Mouse (Mus musculus): ENCODE results near the gene 2310011J03Rik. TPM values are rescaled to one million over a fixed set of nuclear protein-coding genes. Genes with fewer than 3 reads are reported as not detected.

Gene 2310011J03Rik
- polyA plus RNA-seq, 1 experiment from 2014 or later, result 64.8 TPM

DNA sequence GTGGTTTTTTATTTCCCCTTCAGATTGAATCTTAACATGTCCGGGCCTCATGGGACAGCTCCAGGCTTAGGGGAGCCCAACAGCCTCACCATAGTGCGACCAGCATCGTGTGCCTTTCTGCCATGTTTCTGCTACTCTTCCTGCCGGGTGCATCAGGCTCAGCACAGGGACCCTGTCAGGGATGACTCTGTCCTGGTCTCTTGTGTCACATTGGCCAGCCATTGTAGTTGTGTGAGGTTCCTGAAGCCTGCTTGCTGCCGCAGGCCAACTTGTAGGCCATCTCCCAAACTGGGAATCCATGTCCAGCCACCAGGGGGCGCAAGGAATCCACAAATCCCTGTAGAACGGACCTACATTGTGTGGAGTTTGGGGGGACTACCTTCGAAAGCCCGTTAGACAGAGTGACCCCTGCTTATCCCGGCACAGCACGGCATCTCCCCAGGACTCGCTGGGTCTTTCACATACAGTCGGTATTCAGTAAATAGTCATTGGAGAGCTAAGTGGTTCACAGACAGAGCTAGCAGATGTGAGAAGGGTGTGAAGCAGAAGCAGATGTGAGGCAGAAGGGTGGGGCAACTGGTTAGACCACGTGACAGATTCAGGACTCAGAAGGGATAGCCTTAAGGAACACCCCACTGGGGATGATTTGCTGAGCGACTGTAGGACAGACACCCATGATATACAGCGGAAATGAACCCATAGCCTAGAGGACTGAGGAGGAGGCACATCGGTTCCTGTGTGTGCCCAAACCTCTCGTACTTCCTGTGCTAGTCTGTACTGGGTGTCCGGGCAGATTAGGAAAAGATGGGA, 19.8 kb upstream of the 2310011J03Rik start:
- Histone ChIP-seq H3K4me2 (replicated peaks; ENCODE audit: low read depth, low read length) (0 out of 2 replicates have a peak overlapping the region, but pooled peaks have one; percentile 15), H3K27me3 (replicated peaks; ENCODE audit: insufficient read depth, low read length) (peaks cover 22% of the 10 kb centered on the region), H3K36me3 (ENCODE audit: insufficient read depth, low read length) (no peaks in the 10 kb centered on the region)

DNA sequence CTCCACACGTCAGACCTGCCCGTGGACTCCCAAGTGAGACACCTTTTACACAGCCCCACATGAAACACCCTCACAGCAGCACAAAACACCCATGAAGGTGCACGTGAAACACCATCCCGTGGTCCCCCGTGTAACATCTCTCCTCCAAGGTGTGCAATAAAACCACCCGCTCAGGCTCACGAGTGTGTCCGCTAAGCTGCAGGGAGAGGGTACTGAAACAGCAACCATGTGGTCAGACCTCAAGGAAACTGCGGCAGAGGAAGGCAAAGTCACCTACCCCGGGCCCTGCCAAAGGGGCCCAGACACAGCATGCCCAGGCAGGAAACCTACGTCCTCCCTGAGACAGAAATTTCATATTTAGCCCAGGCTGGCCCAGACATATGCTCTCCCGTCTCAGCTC, 15.9 kb upstream of the 2310011J03Rik start:
- Histone ChIP-seq H3K27me3 (replicated peaks; ENCODE audit: insufficient read depth, low read length) (peaks cover 7% of the 10 kb centered on the region), H3K27ac (ENCODE audit: low read length) (no peak overlapping the region), H3K9me3 (ENCODE audit: low read length) (no peaks in the 10 kb centered on the region), H3K4me3 (ENCODE audit: low read depth, low read length) (no peak overlapping the region), H3K36me3 (ENCODE audit: insufficient read depth, low read length) (no peaks in the 10 kb centered on the region), H3K4me1 (ENCODE audit: insufficient read depth, low read depth, low read length) (no peaks in the 10 kb centered on the region; the same call in 1 of the 2 replicates), H3K9ac (replicated peaks; ENCODE audit: low read depth) (no peak overlapping the region), H3K4me2 (replicated peaks; ENCODE audit: low read depth, low read length) (no peak overlapping the region)
- 80% methylated on average over 12 of the region's 12 CpGs for WGBS
- no peak for DNase-seq (ENCODE audit: low spot score)
- no peak for ATAC-seq
- TF ChIP-seq EP300 (IDR thresholded peaks at IDR 0.05), result no peak
- no peak for TF ChIP-seq CTCF (IDR thresholded peaks at IDR 0.05)

More for the DNA sequence above, 19.8 kb upstream of the 2310011J03Rik start:
- Histone ChIP-seq H3K4me1 (ENCODE audit: insufficient read depth, low read depth, low read length) (peaks cover 7% of the 10 kb centered on the region; the same call in 1 of the 2 replicates), H3K9ac (replicated peaks; ENCODE audit: low read depth) (no peak overlapping the region), H3K27ac (ENCODE audit: low read length) (no peak overlapping the region), H3K4me3 (ENCODE audit: low read depth, low read length) (no peak overlapping the region), H3K9me3 (ENCODE audit: low read length) (no peaks in the 10 kb centered on the region)
- WGBS, result 17% methylated on average over 19 of the region's 19 CpGs
- DNase-seq (ENCODE audit: low spot score), result peak; percentile 77
- peak; percentile 30 for ATAC-seq
- TF ChIP-seq EP300 (IDR thresholded peaks at IDR 0.05) (no peak), CTCF (IDR thresholded peaks at IDR 0.05) (peak; percentile 94)

DNA sequence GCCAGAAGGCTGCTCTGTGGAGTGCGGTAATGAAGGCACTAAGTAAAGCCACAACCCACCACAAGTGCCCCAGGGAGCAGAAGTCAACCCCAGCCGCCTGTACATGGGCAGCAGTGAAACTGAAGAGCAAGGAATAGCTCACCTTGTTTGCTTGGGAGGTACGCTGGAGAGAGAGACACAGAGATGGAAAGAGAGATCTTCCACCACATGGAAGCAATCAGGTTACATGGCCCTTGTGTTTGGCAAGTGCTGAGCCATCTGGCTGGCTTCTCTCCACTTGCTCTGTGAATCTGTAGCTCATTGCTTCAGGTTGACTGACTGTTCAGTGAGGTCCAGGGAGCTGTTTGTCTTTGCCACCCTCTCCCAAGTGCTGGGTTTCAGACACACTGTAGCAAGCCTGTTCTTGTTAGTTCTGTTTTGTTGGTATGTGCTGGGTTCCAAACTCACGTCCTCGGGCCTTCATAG, 12.2 kb upstream of the 2310011J03Rik start:
- Histone ChIP-seq H3K27me3 (replicated peaks; ENCODE audit: insufficient read depth, low read length) (no peaks in the 10 kb centered on the region; the same call in 1 of the 2 replicates), H3K4me1 (ENCODE audit: insufficient read depth, low read depth, low read length) (peaks cover 4% of the 10 kb centered on the region), H3K4me3 (ENCODE audit: low read depth, low read length) (no peak overlapping the region), H3K27ac (ENCODE audit: low read length) (no peak overlapping the region; the same call in 1 of the 2 replicates), H3K9me3 (ENCODE audit: low read length) (no peaks in the 10 kb centered on the region), H3K36me3 (ENCODE audit: insufficient read depth, low read length) (no peaks in the 10 kb centered on the region), H3K9ac (replicated peaks; ENCODE audit: low read depth) (no peak overlapping the region), H3K4me2 (replicated peaks; ENCODE audit: low read depth, low read length) (no peak overlapping the region)
- ATAC-seq (no peak), DNase-seq (ENCODE audit: low spot score) (no peak)
- 79% methylated on average over 5 of the region's 5 CpGs for WGBS
- TF ChIP-seq EP300 (IDR thresholded peaks at IDR 0.05), result no peak
- no peak for TF ChIP-seq CTCF (IDR thresholded peaks at IDR 0.05)

DNA sequence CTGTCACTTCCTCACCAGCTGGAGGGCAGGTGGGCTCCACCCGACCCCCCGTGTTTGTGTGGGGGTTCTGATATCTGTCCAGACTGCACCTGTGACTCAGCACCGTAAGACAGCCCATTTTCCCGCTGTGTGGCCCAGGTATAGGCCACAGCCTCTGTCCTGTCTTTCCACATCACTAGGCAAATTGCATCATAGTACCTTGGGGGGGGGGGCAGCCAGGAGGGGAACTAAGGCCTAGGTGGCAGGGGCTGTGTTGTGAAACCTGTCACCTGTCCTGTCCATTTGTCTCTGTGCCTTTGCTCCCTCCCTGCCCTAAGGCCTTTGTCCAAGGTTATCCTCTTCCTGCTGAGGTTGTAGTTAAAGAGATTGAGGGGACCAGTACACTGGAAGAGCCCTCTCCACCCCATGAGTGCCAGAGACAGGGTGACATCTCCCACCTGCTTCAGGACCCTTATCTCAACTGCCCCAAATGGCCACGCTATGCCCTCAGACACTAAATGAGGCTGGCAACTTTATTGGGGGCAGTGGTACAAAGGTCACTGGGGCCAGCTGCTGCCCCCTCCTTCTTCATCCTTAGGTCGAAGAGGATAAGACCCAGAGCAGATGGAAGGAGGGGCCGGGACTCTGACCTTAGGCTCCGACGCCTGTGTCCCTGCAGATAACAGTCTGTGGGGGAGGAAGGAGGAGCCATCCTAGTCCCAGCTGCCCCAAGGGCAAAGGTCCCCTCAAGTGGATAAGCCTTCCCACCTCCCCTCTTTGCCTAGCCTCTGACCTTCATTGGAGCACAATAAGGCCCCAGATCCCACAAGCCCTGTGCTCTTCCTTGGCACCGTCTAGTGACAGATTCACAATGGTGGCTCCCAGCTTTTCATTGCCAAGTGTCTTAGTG, 11.5 kb upstream of the 2310011J03Rik start:
- ATAC-seq (no peak), DNase-seq (ENCODE audit: low spot score) (no peak)
- WGBS, result 54% methylated on average over 10 of the region's 10 CpGs
- TF ChIP-seq EP300 (IDR thresholded peaks at IDR 0.05) (no peak), CTCF (IDR thresholded peaks at IDR 0.05) (no peak)
- Histone ChIP-seq H3K36me3 (ENCODE audit: insufficient read depth, low read length) (no peaks in the 10 kb centered on the region), H3K4me3 (ENCODE audit: low read depth, low read length) (no peak overlapping the region), H3K27ac (ENCODE audit: low read length) (peak overlapping the region; percentile 51), H3K4me1 (ENCODE audit: insufficient read depth, low read depth, low read length) (peaks cover 4% of the 10 kb centered on the region), H3K4me2 (replicated peaks; ENCODE audit: low read depth, low read length) (peak overlapping the region; percentile 78; the same call in 1 of the 2 replicates), H3K9me3 (ENCODE audit: low read length) (no peaks in the 10 kb centered on the region), H3K9ac (replicated peaks; ENCODE audit: low read depth) (no peak overlapping the region), H3K27me3 (replicated peaks; ENCODE audit: insufficient read depth, low read length) (no peaks in the 10 kb centered on the region; the same call in 1 of the 2 replicates)

DNA sequence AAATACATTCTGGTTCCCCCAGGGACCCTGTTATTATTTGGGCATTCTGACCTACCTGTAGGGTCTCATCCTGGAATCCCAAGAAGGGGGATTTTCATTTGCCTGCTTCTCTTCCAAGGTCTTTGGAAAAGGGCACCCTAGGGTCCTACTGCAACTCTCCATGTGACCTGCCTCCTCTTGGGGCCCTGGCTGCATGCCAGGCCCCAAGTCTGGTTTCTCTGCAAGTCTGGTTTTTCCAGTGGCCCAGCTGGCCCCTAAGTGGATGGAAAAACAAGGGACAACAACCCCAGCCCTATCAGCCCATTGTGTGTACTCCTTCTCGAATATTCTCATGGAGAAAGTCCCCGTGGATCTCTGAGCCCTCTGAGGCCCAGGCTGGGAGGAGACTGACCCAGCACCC, 10.6 kb upstream of the 2310011J03Rik start:
- H3K27me3 ChIP-seq (replicated peaks; ENCODE audit: insufficient read depth, low read length), result no peaks in the 10 kb centered on the region; the same call in 1 of the 2 replicates
- no peaks in the 10 kb centered on the region for H3K9me3 ChIP-seq (ENCODE audit: low read length)
- ATAC-seq (no peak), DNase-seq (ENCODE audit: low spot score) (peak; percentile 49)
- H3K4me2 ChIP-seq (replicated peaks; ENCODE audit: low read depth, low read length), result peak overlapping the region; percentile 78
- peaks cover 4% of the 10 kb centered on the region for H3K4me1 ChIP-seq (ENCODE audit: insufficient read depth, low read depth, low read length)
- H3K36me3 ChIP-seq (ENCODE audit: insufficient read depth, low read length), result no peaks in the 10 kb centered on the region
- 50% methylated on average over 2 of the region's 2 CpGs for WGBS
- 0 out of 2 replicates have a peak, but pooled peaks have one; percentile 25 for TF ChIP-seq EP300 (IDR thresholded peaks at IDR 0.05)
- TF ChIP-seq CTCF (IDR thresholded peaks at IDR 0.05), result no peak
- H3K27ac ChIP-seq (ENCODE audit: low read length), result peak overlapping the region; percentile 51; the same call in 1 of the 2 replicates
- H3K9ac ChIP-seq (replicated peaks; ENCODE audit: low read depth), result no peak overlapping the region
- H3K4me3 ChIP-seq (ENCODE audit: low read depth, low read length), result no peak overlapping the region

DNA sequence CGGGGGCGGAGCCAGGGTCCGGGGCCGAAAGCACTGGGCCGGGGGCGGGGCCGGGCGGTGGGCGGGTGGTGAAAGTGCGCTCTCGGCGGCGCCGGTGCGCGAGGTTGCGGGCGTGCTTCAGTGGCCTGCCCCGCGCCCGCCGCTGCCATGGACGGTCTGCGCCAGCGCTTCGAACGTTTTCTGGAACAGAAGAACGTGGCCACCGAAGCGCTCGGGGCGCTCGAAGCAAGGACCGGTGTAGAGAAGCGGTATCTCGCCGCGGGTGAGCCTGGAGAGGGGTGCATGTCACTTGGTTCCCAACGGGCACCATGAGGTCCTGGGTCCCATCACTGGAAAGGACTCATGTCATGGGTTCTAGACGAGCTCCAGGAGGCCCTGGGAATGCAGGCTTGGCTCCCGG, 9.7 kb upstream of the 2310011J03Rik start:
- H3K9me3 ChIP-seq (ENCODE audit: low read length), result no peaks in the 10 kb centered on the region
- H3K4me1 ChIP-seq (ENCODE audit: insufficient read depth, low read depth, low read length), result peaks cover 4% of the 10 kb centered on the region
- H3K4me2 ChIP-seq (replicated peaks; ENCODE audit: low read depth, low read length), result peak overlapping the region; percentile 78
- no peaks in the 10 kb centered on the region for H3K36me3 ChIP-seq (ENCODE audit: insufficient read depth, low read length)
- H3K27me3 ChIP-seq (replicated peaks; ENCODE audit: insufficient read depth, low read length), result no peaks in the 10 kb centered on the region; the same call in 1 of the 2 replicates
- H3K27ac ChIP-seq (ENCODE audit: low read length), result peak overlapping the region; percentile 16; the same call in 1 of the 2 replicates
- DNase-seq (ENCODE audit: low spot score), result no peak
- no peak overlapping the region for H3K9ac ChIP-seq (replicated peaks; ENCODE audit: low read depth)
- under 1% methylated on average over 32 of the region's 41 CpGs for WGBS
- peak overlapping the region; percentile 40 for H3K4me3 ChIP-seq (ENCODE audit: low read depth, low read length)
- ATAC-seq, result no peak
- TF ChIP-seq EP300 (IDR thresholded peaks at IDR 0.05) (no peak), CTCF (IDR thresholded peaks at IDR 0.05) (no peak)
